Mouse (Mus musculus) liver, embryonic 11.5 days (tissue): ENCODE results near the gene Pald1. TPM values are rescaled to one million over a fixed set of nuclear protein-coding genes. Genes with fewer than 3 reads are reported as not detected.
A peak's percentile ranks its signal among the peaks of the same experiment; 100 is the strongest.

Experiments
- ATAC-seq: fragments of 200-750 bp; cut with Nextera tagmentation; replicated peaks from 2 replicates; pipeline ENCODE4 v1.8.0; 2017; ENCODE audit warnings: moderate number of reproducible peaks, mild to moderate bottlenecking, moderate TSS enrichment, moderate library complexity; ENCODE audit not compliant: low FRiP score
- DNase-seq: peaks from one replicate; pipeline ENCODE4 v3.0.0-alpha.2; 2017; ENCODE audit warnings: low spot score
- H3K27ac ChIP-seq: fragments of 300-500 bp; sonication (generic); 2 replicates; pipeline ENCODE4 v1.5.1; 2014; ENCODE audit warnings: mild to moderate bottlenecking, low read depth, low read length, control low read depth
- H3K27me3 ChIP-seq: fragments of 300-500 bp; sonication (generic); replicated peaks from 2 replicates; pipeline ENCODE4 v1.6.1; 2014; ENCODE audit warnings: low read length, mixed read lengths; ENCODE audit not compliant: control insufficient read depth, insufficient read depth
- H3K36me3 ChIP-seq: fragments of 300-500 bp; sonication (generic); 2 replicates; pipeline ENCODE4 v1.6.1; 2014; ENCODE audit warnings: mild to moderate bottlenecking, low read length, moderate library complexity, mixed read lengths; ENCODE audit not compliant: control insufficient read depth, insufficient read depth
- H3K4me1 ChIP-seq: fragments of 300-500 bp; sonication (generic); replicated peaks from 2 replicates; pipeline ENCODE4 v1.6.1; 2014; ENCODE audit warnings: low read length, mixed read lengths; ENCODE audit not compliant: control insufficient read depth, insufficient read depth
- H3K4me2 ChIP-seq: fragments of 300-500 bp; sonication (generic); 2 replicates; pipeline ENCODE4 v1.6.1; 2014; ENCODE audit warnings: mild to moderate bottlenecking, control low read depth, moderate library complexity
- H3K4me3 ChIP-seq: fragments of 300-500 bp; sonication (generic); 2 replicates; pipeline ENCODE4 v1.5.1; 2014; ENCODE audit warnings: low read depth, low read length, control low read depth
- H3K9ac ChIP-seq: fragments of 300-500 bp; sonication (generic); 2 replicates; pipeline ENCODE4 v1.6.1; 2014; ENCODE audit warnings: low read depth, low read length, control low read depth
- H3K9me3 ChIP-seq: fragments of 300-500 bp; sonication (generic); 2 replicates; pipeline ENCODE4 v1.6.1; 2016; ENCODE audit warnings: low read length, inconsistent platforms, mixed read lengths; ENCODE audit not compliant: control insufficient read depth
- WGBS: fragments of 180-500 bp; shearing (Covaris S2); extraction: QIAGEN DNeasy Blood & Tissue Kit; methylation state at CpG from one replicate; pipeline ENCODE4 v1.1.7; 2014; 5-methylcytosine and 5-hydroxymethylcytosine counted together
- polyA plus RNA-seq: library from polyadenylated mRNA; unstranded; fragments of >200 nt; fragmentation: Nextera tagmentation; extraction: Ambion mirVana; gene quantifications from 2 replicates; pipeline ENCODE4 v1.2.1, GENCODE M21; 2014

Gene Pald1
- polyA plus RNA-seq, result 17.0 and 18.4 TPM in 2 replicates

GRCm38 (mm10) chr10:61383021-61383714, at the start of gene Pald1:
Pald1 (minus strand) TSS chr10:61383530.
- H3K4me3 ChIP-seq, result peak within 1 kb of the TSS; percentile 62
- under 1% methylated on average over 59 of the region's 60 CpGs for WGBS
- H3K36me3 ChIP-seq, result no peaks in the 10 kb centered on the region
- peaks cover 42% of the 10 kb centered on the region for H3K4me1 ChIP-seq
- H3K9me3 ChIP-seq, result no peaks in the 10 kb centered on the region
- peaks cover 27% of the 10 kb centered on the region for H3K27me3 ChIP-seq
- ATAC-seq, result peak; percentile 80
- peak; percentile 81 for DNase-seq
- peak within 1 kb of the TSS; percentile 64 for H3K9ac ChIP-seq
- peak within 1 kb of the TSS; percentile 95 for H3K4me2 ChIP-seq
- H3K27ac ChIP-seq, result peak within 1 kb of the TSS; percentile 26; the same call in 1 of the 2 replicates

GRCm38 (mm10) chr10:61431375-61431774, 48.0 kb upstream of the Pald1 start:
- Histone ChIP-seq H3K4me3 (no peak overlapping the region), H3K4me2 (no peak overlapping the region), H3K36me3 (peaks cover 41% of the 10 kb centered on the region), H3K4me1 (peaks cover 3% of the 10 kb centered on the region; the same call in 1 of the 2 replicates), H3K9ac (no peak overlapping the region), H3K27ac (no peak overlapping the region), H3K27me3 (no peaks in the 10 kb centered on the region), H3K9me3 (no peaks in the 10 kb centered on the region)
- WGBS, result 93% methylated on average over 9 of the region's 9 CpGs
- DNase-seq (no peak), ATAC-seq (no peak)

DNA sequence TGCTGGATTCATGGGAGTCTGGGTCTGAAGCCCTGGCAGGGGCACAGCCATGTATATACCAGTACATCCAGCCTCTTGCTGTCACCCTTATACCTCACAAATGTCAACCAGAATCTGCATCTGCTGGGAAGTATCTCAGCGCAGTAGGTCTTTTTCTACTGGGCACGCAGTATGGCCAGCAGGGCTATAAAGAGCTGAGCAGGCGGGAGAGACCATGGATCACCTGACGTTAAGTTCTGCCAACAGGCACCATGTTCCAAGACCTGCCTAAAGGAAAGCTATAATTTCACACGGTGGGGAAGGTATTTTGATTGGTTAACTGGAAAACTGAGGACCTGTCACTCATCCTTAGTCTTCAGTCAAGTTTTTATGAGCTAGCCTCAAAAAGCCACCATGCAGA, 45.7 kb upstream of the Pald1 start:
- H3K36me3 ChIP-seq, result peaks cover 30% of the 10 kb centered on the region
- DNase-seq (no peak), ATAC-seq (no peak)
- peaks cover 7% of the 10 kb centered on the region for H3K4me1 ChIP-seq
- no peak overlapping the region for H3K9ac ChIP-seq
- H3K27me3 ChIP-seq, result no peaks in the 10 kb centered on the region
- H3K4me3 ChIP-seq, result no peak overlapping the region
- no peak overlapping the region for H3K27ac ChIP-seq
- H3K9me3 ChIP-seq, result no peaks in the 10 kb centered on the region
- WGBS, result 88% methylated on average over 5 of the region's 5 CpGs
- no peak overlapping the region for H3K4me2 ChIP-seq

- no peak overlapping the region for H3K4me3 ChIP-seq
- no peak overlapping the region for H3K4me2 ChIP-seq
- no peaks in the 10 kb centered on the region for H3K27me3 ChIP-seq
- H3K9ac ChIP-seq, result no peak overlapping the region
- no peak for ATAC-seq
- DNase-seq, result no peak
- no peaks in the 10 kb centered on the region for H3K9me3 ChIP-seq
- peaks cover 24% of the 10 kb centered on the region for H3K36me3 ChIP-seq
- no peak overlapping the region for H3K27ac ChIP-seq
- 64% methylated on average over 4 of the region's 4 CpGs for WGBS
- peaks cover 7% of the 10 kb centered on the region for H3K4me1 ChIP-seq
Measured at GRCm38 (mm10) chr10:61428416-61428815, 45.1 kb upstream of the Pald1 start.

DNA sequence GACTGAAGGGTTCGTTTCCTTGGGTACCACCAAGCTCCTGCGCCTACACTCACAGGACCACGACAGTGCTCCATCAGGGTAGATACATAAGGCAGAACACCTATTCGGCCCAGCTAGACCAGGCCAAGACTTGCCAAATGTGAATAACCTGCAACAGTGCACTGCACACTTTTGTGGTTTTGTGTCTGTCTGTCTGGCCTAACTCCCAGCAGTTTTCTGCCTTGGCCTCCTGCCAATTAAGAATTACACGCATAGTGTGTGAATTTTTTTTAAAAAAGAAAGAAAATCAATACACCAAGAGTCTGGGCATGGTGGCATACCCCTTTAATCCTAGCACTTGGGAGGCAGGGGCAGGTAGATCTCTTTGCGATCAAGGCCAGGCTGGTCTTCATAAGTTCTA, 44.6 kb upstream of the Pald1 start:
- H3K27ac ChIP-seq, result no peak overlapping the region

GRCm38 (mm10) chr10:61426251-61426757, 43.0 kb upstream of the Pald1 start:
- Histone ChIP-seq H3K27ac (peak overlapping the region; percentile 45; the same call in 1 of the 2 replicates), H3K27me3 (no peaks in the 10 kb centered on the region), H3K36me3 (peaks cover 12% of the 10 kb centered on the region; the same call in 1 of the 2 replicates), H3K9ac (no peak overlapping the region), H3K4me1 (peaks cover 7% of the 10 kb centered on the region), H3K4me3 (no peak overlapping the region), H3K4me2 (no peak overlapping the region), H3K9me3 (no peaks in the 10 kb centered on the region)
- DNase-seq, result no peak
- 49% methylated on average over 2 of the region's 2 CpGs for WGBS
- ATAC-seq, result 0 out of 2 replicates have a peak, but pooled peaks have one; percentile 21

More for the DNA sequence above, 44.6 kb upstream of the Pald1 start:
- no peaks in the 10 kb centered on the region for H3K27me3 ChIP-seq
- H3K9me3 ChIP-seq, result no peaks in the 10 kb centered on the region
- no peak overlapping the region for H3K4me3 ChIP-seq
- 92% methylated on average over 6 of the region's 6 CpGs for WGBS
- no peak overlapping the region for H3K4me2 ChIP-seq
- ATAC-seq (no peak), DNase-seq (no peak)
- H3K36me3 ChIP-seq, result peaks cover 19% of the 10 kb centered on the region
- H3K9ac ChIP-seq, result no peak overlapping the region
- peaks cover 7% of the 10 kb centered on the region for H3K4me1 ChIP-seq

GRCm38 (mm10) chr10:61425047-61425446, 41.7 kb upstream of the Pald1 start:
- H3K4me1 ChIP-seq, result peaks cover 7% of the 10 kb centered on the region
- no peak overlapping the region for H3K4me2 ChIP-seq
- peaks cover 5% of the 10 kb centered on the region for H3K27me3 ChIP-seq
- peaks cover under 1% of the 10 kb centered on the region; the same call in 1 of the 2 replicates for H3K36me3 ChIP-seq
- DNase-seq (no peak), ATAC-seq (no peak)
- no peak overlapping the region for H3K4me3 ChIP-seq
- 68% methylated on average over 2 of the region's 2 CpGs for WGBS
- no peak overlapping the region for H3K9ac ChIP-seq
- H3K27ac ChIP-seq, result no peak overlapping the region
- no peaks in the 10 kb centered on the region for H3K9me3 ChIP-seq

DNA sequence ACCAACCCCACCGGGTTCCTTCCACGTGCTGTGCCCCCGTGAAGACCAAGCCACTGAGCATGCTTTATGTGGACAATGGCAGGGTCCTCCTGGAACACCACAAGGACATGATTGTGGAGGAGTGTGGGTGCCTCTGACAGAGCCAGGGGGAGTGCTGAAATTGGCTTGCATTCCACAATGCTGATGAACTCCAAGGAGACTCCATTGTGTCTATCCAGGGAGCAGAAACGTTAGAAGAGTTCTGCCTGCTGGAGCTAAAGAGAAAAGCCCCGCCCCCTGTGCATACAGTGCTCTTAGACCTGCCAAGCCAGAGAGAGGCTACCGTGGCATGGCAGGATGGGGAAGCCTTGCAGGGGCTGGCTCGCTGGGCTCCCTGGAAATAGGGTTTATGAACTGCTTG, 41.2 kb upstream of the Pald1 start:
- H3K4me1 ChIP-seq, result peaks cover 7% of the 10 kb centered on the region
- no peak overlapping the region for H3K4me2 ChIP-seq
- no peaks in the 10 kb centered on the region; the same call in 1 of the 2 replicates for H3K36me3 ChIP-seq
- WGBS, result 37% methylated on average over 7 of the region's 7 CpGs
- H3K9ac ChIP-seq, result no peak overlapping the region
- DNase-seq, result no peak
- H3K9me3 ChIP-seq, result no peaks in the 10 kb centered on the region
- H3K27me3 ChIP-seq, result peaks cover 10% of the 10 kb centered on the region
- H3K4me3 ChIP-seq, result no peak overlapping the region
- no peak for ATAC-seq
- no peak overlapping the region for H3K27ac ChIP-seq

- no peaks in the 10 kb centered on the region for H3K36me3 ChIP-seq
- no peak overlapping the region for H3K4me3 ChIP-seq
- 61% methylated on average over 10 of the region's 10 CpGs for WGBS
- DNase-seq (no peak), ATAC-seq (no peak)
- H3K27me3 ChIP-seq, result peaks cover 22% of the 10 kb centered on the region
- no peak overlapping the region for H3K27ac ChIP-seq
- no peak overlapping the region for H3K4me2 ChIP-seq
- peaks cover 7% of the 10 kb centered on the region for H3K4me1 ChIP-seq
- no peak overlapping the region for H3K9ac ChIP-seq
- H3K9me3 ChIP-seq, result no peaks in the 10 kb centered on the region
Measured at GRCm38 (mm10) chr10:61423289-61423688, 40.0 kb upstream of the Pald1 start.
